Mouse (Mus musculus) cerebellum, postnatal 14 days (tissue): ENCODE measurements around the gene Chaf1a.

Experiments used
- DNase-seq, 2 experiments: peaks; one replicate each; pipeline ENCODE4 v3.0.0; 2021; ENCODE audit warnings: mixed read lengths in 2 of 2

Chaf1a gene

GRCm38 (mm10) chr17:56119981-56120880, 80.0 kb downstream of the Chaf1a start:
- peak; percentile 59 to 69 for DNase-seq

DNA sequence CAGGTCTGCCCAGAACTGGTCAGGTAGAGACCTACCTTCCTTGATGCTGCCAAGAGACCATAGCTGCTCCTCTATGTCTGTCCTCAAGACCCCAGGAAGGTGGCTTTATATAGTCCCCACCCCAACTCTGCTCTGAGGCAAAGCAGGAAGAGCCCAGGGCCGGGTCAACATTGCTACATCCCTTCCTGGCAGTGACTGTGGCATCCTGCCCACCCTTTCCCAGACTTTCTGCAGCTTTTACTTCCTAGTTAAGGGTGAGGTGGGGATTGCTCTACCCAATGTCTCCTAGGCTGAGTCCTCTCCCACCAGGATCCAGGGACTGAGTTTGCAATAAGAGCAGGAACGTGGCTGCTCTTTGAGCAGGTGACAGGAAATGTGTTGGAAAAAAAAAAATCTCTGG, 81.6 kb downstream of the Chaf1a start, which contains the start of gene Lrg1:
Lrg1 (minus strand) TSS at position 176 of the 400 bp plus-strand sequence.
- DNase-seq, result no peak
